Mouse (Mus musculus): Measurements from ENCODE around the gene Rab11b.

Gene Rab11b

GRCm38 (mm10) chr17:33717246-33717645 is 43.1 kb downstream of the Rab11b start:
- no peak for DNase-seq (ENCODE audit: low spot score in 2 of 2)

- DNase-seq (ENCODE audit: low spot score in 2 of 2): no peak
These were observed 45.6 kb downstream of the Rab11b start for GRCm38 (mm10) chr17:33714779-33715178.

DNA sequence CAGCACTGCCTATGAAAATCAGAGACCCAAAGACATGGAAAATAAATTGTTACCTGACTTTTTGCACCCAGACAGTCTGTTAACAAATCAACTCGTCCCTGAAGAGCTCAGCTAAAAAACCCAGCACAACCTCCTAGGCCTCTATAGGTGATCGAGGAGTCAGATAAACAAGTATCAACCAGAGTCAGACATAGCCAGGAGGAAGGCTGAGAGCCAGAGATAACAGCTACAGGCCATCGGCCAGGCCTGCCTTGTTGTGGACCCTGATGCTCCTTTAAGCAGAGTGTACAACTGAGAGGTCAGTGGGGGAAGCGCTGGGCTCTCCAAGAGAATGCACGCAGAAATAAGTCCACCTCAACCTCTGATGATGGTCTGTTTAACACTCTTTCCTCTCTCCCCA is 47.1 kb downstream of the Rab11b start:
- no peak for DNase-seq (ENCODE audit: low spot score in 2 of 2)

- DNase-seq (ENCODE audit: low spot score in 2 of 2): no peak
These were observed 50.5 kb downstream of the Rab11b start for GRCm38 (mm10) chr17:33709834-33710233.

DNA sequence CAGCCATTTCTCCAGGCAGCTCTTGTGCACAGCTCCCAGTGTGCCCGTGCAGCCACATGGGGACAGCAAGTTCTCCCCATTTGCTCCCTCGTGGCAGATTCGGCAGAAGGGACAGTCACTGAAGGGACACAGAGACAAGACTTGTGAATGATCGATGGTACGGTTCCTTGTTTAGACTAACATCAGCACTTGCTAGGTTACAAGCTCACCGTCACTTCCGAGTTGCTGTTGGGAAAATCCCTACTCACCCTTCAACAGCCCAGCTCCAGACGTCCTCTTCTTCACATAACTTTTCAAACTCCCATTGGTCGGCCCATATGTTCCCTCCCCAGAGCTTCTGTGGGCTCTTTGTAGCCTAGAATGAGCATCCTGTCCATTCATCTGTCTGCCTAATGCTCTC is 57.2 kb downstream of the Rab11b start:
- no peak for DNase-seq (ENCODE audit: low spot score in 2 of 2)

- DNase-seq (ENCODE audit: low spot score in 2 of 2): no peak
These were observed 58.2 kb downstream of the Rab11b start for GRCm38 (mm10) chr17:33702178-33702577.

DNA sequence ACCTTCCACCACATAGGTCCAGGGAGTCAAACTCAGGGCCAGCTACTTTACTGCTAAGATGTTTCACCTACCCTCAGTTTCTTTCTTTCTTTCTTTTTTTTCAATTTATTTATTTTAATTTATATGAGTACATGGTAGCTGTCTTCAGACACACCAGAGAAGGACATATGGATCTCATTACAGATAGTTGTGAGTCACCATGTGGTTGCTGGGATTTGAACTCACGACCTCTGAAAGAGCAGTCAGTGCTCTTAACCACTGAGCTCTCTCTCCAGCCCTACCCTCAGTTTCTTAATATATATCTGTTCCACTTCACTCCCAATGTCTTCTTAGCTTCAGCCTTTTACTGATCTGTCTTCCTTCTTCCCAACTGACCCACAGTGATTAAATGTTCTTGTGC is 64.9 kb downstream of the Rab11b start:
- DNase-seq (ENCODE audit: low spot score in 2 of 2): no peak

Measured in right cerebral cortex, adult 2 months (tissue).